Mouse (Mus musculus) kidney, postnatal 14 days (tissue): Measurements from ENCODE around the gene Tep1.
A peak's percentile ranks its signal among the peaks of the same experiment; 100 is the strongest.
"Not testable (repeated sequence)": the region's sequence is repeated elsewhere in the genome, so short reads cannot be mapped to it uniquely, and the experiment has no call there.

Experiments used
- DNase-seq: peaks from one replicate; pipeline ENCODE4 v3.0.0; 2022; ENCODE audit warnings: mixed read lengths

The Tep1 gene

DNA sequence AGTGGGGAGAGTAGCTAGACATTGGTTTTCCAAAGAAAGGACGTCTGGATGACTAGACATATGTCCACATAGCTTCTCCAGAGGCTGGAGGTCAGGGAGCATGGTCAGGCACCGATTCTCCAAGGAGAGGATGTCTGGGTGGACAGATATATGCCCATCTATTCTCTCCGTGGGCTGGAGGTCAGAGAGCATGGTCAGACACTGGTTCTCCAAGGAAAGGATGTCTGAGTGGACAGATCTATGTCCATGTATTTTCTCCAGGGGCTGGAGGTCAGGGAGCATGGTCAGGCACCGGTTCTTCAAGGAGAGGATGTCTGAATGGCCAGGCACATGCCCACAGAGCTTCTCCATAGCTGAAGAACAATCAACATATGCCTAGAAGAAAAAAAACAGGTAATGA, 2.1 kb downstream of the Tep1 start:
- no peak for DNase-seq

- no peak for DNase-seq
Observed at GRCm38 (mm10) chr14:50866966-50867365, 3.4 kb downstream of the Tep1 start.

DNA sequence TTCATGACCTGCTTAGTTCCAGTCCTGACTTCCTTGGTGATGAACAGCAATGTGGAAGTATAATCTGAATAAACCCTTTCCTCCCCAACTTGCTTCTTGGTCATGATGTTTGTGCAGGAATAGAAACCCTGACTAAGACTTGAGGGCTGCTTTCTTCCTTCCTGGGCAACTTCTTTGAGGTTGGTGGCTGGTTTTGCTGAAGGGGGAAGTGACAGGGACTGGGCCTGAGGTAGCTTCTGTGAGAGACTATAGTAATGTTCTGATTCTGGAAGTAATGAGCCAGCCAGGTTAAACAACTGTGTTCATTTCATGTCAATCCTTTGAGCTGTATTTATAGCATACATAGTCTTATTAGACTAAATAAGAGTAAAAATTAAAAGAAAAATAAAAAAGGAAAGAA, 5.4 kb downstream of the Tep1 start:
- DNase-seq, result not testable (repeated sequence)

DNA sequence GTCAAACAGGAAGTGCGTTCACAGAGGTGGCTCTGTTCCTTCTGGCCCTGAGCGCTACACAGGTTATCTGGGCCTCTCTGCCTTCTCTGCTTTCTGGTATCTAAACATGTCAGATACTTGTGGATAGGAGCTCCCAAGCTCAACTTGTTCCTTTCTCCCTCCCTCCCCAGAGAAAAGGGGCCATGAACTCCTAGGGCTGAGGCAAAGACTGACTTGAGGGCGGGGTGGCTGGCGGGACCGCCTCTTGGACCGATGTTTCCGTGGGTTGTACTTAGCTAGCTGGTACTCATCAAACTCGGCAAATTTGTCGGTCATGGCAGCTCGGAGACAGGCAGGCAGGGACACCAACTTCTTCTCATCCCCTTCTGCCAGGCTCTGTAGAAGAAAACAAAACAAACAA, 7.7 kb downstream of the Tep1 start:
- DNase-seq, result no peak

- DNase-seq, result no peak
Observed at GRCm38 (mm10) chr14:50855788-50856187, 14.6 kb downstream of the Tep1 start.

DNA sequence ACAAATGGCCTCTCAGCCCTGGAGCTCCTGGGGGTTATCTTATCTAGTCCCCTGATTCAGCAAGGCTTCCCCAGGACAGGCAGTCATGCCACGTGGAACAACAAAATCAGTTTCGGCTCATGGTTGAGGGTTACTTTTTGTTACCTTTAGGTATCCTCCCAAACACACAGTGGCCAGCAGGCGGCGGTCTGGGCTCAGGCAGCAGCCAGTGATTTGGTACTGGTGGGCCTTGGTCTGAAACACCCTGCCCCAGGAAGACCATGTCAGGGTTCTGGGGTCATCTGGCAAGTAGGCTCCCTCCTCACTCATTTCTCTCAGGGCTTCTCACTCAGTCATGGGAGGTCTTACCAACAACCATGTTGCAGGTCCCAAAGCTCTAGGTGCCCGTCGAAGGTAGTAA, 33.1 kb downstream of the Tep1 start:
- peak; percentile 17 for DNase-seq

- DNase-seq, result no peak
Observed at GRCm38 (mm10) chr14:50834435-50834834, 35.9 kb downstream of the Tep1 start.

- DNase-seq, result no peak
Observed at GRCm38 (mm10) chr14:50833964-50834363, 36.4 kb downstream of the Tep1 start.

GRCm38 (mm10) chr14:50829878-50830277, 40.5 kb downstream of the Tep1 start:
- no peak for DNase-seq

DNA sequence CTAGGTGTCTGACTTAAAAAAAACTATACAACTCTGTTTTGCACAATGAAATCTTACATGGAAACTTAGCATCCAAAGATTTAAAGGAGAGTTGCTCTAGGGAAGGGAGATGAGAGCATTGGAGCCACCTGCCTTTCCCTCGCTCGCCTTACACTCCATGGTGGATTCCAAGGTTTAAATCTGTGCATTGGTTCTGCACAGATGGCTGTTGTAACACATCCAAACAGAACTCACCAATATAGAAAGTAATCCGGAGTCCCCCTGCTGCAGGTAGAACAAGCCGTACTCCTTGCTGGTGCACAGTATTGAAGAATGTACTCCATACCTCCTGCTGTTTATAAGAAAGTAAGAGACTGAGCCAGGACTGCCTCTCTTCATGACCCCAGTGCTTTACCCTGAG, 43.8 kb downstream of the Tep1 start:
- no peak for DNase-seq

DNA sequence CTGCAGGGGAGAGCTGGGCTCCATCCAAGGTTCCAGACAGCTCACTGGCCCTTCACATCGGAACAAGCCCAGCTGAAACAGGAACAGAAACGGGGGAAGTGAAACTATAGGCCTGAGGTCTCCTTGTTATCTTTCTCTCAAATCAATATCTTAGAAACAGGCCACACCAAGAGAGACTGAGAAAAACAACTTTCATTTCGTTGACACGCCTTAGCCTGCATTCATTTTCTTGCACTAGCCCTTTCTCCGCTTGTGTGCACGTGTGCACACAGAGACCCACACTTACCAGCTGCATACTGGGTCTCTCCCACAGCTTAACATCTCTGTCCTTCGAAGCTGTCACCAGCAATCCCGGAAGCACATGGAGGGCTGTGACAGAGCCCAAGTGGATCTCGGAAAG, 46.1 kb downstream of the Tep1 start:
- DNase-seq, result no peak

DNA sequence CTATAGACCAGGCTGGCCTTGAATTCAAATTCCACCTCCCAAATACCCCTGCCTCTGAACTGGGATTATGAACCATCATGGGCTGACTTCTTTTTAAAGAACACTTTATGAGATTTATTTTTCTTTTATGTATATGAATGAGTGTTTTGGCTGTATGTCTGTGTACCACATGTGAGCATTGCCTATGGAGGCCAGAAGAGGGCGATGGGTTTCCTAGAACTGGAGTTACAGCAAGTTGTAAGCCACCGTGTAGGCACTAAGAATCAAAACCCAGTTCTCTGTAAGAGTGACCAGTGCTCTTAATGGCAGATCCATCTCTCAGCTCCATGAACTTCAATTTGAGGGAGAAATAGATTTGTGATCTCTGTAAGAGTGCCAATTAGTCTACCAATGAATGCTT, 47.1 kb downstream of the Tep1 start:
- DNase-seq, result no peak

DNA sequence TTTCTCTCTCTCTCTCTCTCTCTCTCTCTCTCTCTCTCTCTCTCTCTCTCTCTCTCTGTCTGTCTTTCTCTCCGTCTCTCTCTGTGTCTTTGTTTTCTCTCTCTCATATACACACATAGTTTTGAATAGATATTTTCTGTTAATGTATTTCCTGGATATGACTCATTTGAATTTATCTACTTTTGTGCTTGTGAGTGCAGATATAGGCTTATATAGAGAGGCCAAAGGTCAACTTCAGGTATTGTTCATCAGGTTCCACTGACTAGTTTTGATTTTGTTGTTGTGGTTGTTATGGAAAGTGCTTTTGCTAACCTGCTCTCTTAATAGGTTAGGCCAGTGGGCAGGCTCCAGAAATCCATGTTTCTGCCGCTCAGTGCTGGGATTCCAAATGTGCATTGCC, 57.3 kb downstream of the Tep1 start:
- no peak for DNase-seq

DNA sequence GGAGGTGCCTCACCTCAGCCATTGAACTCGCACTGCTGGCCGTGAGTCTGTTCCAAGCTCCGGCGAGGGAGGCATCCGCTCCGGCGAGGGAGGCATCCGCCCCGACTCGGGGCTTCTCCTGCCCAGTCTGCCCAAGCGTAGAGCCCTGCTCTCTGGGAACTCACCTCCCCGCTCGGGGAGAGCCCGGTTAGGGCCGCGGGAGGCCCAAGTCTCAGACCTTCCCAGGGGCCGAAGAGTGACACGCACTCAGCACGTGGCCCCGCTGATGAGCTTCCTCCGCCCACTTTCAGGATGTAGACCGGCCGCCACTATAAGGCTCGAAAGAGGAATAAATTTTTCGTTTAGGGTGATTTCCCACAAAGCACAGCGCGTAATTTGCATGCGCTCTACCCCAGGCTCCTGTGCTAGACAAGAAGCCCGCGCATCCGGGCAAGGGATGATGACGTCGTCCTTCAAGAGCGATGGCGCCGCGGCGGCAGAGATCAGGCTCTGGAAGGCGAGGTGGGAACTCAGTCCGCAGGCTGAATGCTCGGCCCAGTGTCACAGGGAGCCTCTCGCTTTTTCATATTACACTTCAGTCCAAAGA, 62.8 kb downstream of the Tep1 start, which contains the start of the genes Ccnb1ip1 and Parp2:
Gene Ccnb1ip1, minus strand, starts transcription at position 246 of the 586 bp plus-strand sequence.
Gene Parp2, plus strand, starts transcription at position 355 of the 586 bp plus-strand sequence.
- DNase-seq, result peak; percentile 98

- DNase-seq, result not testable (repeated sequence)
Observed at GRCm38 (mm10) chr14:50806469-50806868, 63.9 kb downstream of the Tep1 start.

GRCm38 (mm10) chr14:50804683-50805082, 65.7 kb downstream of the Tep1 start:
- no peak for DNase-seq

DNA sequence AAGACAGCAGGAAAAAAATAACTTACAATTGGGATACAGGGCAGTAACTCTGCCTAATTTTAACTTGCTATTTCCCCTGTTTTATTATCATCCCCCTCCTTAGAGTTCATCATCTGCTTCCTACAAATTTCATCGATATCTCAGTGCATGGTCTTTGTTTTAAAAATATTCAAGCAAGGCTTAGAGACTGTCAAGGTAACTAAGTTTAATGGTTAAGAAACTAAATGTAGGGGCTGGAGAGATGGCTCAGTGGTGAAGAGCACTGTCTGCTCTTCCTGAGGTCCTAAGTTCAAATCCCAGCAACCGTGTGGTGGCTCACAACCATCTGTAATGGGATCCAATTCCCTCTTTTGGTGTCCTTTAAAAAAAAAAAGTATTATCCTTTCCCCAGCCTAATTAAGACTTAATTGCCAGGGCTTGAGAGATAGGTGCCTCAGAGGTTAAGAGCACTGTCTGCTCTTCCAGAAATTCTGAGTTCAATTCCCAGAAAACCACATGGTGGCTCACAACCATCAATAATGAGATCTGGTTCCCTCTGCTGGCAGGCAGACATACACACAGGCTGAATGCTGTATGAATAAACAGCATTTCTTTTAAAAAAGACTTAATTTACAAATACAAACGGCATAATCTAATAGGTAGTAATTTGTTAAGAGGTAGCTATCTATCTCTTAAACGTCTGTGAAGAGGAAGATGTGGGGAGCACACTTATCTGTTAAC, 67.4 kb downstream of the Tep1 start:
- peak; percentile 17 for DNase-seq

- DNase-seq, result no peak
Observed at GRCm38 (mm10) chr14:50802441-50802840, 67.9 kb downstream of the Tep1 start.

DNA sequence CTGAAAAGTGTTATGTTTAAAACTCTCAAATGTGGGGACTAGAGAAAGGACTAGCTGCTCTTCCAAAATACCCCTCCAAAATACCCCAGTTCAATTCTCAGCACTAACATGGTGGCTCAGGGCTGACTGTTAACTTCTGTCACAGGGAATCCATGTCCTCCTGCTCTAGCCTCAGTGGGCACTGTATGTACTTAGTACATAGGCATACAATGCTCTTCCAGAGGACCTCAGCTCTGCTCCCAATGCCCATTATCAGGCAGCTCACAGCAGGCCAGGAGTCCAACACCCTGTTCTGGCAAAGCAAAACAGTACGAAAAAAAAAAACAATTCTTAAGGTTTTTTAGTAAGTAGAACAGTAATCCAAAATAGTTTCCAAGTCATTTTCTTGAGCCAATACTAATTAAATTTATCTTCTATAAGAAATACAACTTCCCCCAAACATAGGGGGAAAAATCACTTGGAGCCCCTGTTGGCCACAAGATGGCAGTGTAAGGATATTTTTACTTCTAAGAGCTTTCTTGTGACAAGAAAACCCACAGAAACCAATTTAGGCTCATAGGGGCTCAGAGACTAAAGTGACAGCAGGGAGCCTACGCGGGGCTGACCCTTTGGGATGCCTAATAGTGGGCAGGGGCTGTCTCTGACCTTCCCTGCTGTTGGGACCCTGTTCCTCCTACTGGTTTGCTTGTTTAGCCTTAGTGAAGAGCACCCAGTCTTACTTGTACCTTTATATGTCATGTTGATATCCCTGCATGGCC, 70.7 kb downstream of the Tep1 start:
- DNase-seq, result peak; percentile 39

DNA sequence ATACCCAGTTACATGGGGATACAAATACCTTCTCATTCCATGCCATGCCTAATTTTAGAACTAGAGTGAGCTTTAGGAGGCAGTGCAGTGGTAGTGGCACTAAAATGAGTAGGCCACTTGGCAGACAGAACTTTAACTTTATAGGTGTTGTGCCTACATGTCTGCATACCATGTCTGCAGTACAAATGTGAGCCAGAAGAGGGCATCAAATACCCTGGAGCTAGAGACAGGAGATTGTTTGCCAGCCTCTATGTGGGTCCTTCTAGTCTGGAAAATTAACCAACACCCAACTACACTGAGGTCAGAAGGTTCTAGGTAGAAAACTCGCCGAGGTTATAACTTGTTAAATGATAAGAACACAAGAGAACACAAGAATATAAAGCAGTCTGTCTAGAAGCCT, 71.8 kb downstream of the Tep1 start:
- DNase-seq, result no peak

DNA sequence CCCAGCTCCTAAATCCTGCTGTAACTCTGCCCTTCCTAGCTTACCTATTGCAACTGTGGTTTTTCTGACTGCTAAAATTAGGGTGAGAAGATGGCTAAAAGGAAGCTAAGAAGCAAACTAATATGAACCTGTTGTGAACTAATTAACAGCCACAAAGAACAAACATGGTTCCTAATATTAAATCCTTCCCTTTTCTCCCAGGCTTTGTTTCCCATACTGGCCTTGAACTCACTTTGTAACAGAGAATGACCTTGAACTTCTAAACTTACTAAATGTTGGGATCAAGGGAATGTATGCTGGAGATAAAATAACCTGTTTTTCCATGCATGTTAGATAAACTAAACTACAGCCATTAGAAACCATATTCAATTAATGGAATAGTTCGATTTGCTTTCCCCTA, 73.9 kb downstream of the Tep1 start:
- DNase-seq, result no peak

DNA sequence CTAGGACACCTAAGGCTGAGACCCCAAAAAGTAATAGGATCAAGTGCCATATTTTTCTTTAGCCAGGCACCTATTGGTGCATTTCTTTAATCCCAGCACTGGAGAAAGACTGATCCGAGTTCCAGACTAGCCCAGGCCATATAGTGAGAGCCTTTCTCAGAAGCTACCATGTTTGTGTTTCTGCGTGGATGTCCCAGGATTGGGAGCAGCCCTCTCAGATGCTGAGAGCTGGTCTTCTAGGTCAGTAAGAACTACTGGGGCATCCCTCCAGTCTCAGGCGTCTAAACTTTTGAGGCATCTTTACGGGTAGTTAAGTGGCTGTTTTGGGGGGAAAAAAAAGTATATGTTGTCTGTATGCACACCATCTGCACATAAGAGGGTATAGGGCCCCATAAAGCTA, 74.4 kb downstream of the Tep1 start:
- DNase-seq, result no peak

GRCm38 (mm10) chr14:50795261-50795935, 75.0 kb downstream of the Tep1 start:
- DNase-seq, result no peak
